Mouse (Mus musculus) embryonic fibroblast, embryonic 13.5 days (primary cell): ENCODE results near the gene Tubb5.

Experiments
- CTCF ChIP-seq: IDR thresholded peaks from 2 replicates; pipeline ENCODE4 v1.5.1; 2011; ENCODE audit warnings: mild to moderate bottlenecking, control low read depth, low read length, moderate library complexity, borderline replicate concordance; ENCODE audit not compliant: insufficient read depth
- POLR2A ChIP-seq: IDR thresholded peaks from 2 replicates; pipeline ENCODE4 v1.6.1; 2011; ENCODE audit warnings: low read depth, mild to moderate bottlenecking, control low read depth, low read length, moderate library complexity

DNA sequence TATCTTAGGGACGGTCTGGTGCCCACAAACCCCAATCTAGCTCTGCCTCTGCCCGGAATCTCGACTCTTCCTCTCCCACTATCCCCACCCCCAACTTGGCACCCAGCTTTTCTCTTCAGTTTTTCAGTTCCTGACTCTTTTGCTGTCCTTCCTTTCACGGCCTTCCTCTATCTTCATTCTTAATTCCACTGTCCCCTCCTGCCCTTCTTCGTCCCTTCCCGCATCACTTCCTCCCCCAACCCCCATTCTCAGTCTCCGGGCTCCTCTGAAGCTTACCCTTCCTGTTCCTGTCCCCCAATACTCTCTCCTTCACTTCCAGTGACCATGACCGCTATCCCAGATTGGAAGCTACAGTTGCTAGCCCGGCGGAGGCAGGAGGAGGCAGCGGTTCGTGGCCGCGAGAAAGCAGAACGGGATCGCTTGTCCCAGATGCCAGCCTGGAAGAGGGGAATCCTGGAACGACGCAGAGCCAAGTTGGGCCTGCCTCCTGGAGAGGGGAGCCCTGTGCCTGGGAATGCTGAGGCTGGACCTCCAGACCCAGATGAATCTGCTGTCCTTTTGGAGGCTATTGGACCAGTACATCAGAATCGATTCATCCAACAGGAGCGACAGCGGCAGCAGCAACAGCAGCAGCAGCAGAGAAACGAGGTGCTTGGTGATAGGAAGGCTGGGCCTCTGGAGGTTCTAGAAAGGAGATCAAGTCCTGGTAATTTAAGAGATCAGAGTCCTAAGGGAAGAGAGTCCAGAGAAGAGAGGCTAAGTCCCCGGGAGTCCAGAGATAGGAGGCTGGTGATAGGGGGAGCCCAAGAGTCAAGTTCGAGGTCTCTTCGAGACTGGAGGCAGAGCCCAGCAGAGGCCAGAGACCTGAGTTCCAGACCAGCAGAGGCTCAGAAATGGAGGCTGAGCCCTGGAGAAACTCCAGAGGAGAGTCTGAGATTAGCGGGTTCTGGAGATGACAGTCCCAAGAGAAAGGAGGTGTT is 29.1 kb upstream of the Tubb5 start:
- TF ChIP-seq CTCF (no peak), POLR2A (0 out of 2 replicates have a peak, but pooled peaks have one; percentile 11)
